Mouse (Mus musculus): ENCODE data around the gene Zbtb12.
"Not testable (repeated sequence)": the region's sequence is repeated elsewhere in the genome, so short reads cannot be mapped to it uniquely, and the experiment has no call there.

Gene Zbtb12

DNA sequence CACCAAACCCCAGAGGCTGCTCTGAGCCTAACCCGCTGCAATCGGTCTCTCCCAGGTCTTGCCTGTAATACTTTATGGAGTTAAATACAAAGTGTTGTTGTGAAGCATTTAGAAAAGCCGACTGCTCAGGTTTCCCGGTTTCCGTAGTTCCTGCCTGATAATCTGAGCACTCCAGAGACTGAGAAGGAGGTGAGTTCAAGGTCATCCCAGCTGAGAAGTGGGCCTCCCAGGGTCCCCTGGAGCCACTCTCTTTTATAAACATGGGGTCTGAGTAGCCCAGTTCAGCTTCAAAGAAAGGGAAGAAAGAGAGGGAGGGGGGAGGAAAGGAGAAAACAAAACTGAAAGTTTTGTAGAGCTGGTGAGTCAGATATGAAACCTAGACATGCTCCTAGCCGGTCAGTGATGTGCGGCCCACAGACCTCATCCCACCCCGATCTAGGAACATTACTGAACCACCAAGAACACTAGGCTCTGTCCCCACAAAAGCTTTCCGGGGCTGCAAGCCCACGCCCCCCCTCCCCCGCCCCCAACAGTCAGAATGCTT is at the start of gene Zbtb12:
Gene Zbtb12, plus strand, starts transcription at position 148 of the 544 bp plus-strand sequence.
- H3K4me3 ChIP-seq (replicated peaks; ENCODE audit: low read length), result peak within 1 kb of the TSS; percentile 57
- no peaks in the 10 kb centered on the region for H3K36me3 ChIP-seq (ENCODE audit: insufficient read depth, low read length)
- H3K27me3 ChIP-seq (ENCODE audit: insufficient read depth, low read length), result peaks cover 6% of the 10 kb centered on the region
- H3K4me1 ChIP-seq (replicated peaks; ENCODE audit: low read depth, low read length), result peaks cover 46% of the 10 kb centered on the region
- TF ChIP-seq NANOG (IDR thresholded peaks at IDR 0.05; ENCODE audit: borderline replicate concordance, low read length) (no peak), POU5F1 (IDR thresholded peaks at IDR 0.05; ENCODE audit: borderline replicate concordance, low read length) (no peak), CTCF (conservative IDR thresholded peaks at IDR 0.05; ENCODE audit: low read length) (no peak)
- no peaks in the 10 kb centered on the region for H3K9me3 ChIP-seq (ENCODE audit: low read length)

- Histone ChIP-seq H3K36me3 (ENCODE audit: insufficient read depth, low read length) (peaks cover 84% of the 10 kb centered on the region), H3K9me3 (ENCODE audit: low read length) (peaks cover 17% of the 10 kb centered on the region)
- H3K27me3 ChIP-seq (ENCODE audit: insufficient read depth, low read length); H3K4me1 ChIP-seq (replicated peaks; ENCODE audit: low read depth, low read length); H3K4me3 ChIP-seq (replicated peaks; ENCODE audit: low read length): not testable (repeated sequence)
Observed at GRCm38 (mm10) chr17:34830776-34831175, 48.5 kb upstream of the Zbtb12 start.

DNA sequence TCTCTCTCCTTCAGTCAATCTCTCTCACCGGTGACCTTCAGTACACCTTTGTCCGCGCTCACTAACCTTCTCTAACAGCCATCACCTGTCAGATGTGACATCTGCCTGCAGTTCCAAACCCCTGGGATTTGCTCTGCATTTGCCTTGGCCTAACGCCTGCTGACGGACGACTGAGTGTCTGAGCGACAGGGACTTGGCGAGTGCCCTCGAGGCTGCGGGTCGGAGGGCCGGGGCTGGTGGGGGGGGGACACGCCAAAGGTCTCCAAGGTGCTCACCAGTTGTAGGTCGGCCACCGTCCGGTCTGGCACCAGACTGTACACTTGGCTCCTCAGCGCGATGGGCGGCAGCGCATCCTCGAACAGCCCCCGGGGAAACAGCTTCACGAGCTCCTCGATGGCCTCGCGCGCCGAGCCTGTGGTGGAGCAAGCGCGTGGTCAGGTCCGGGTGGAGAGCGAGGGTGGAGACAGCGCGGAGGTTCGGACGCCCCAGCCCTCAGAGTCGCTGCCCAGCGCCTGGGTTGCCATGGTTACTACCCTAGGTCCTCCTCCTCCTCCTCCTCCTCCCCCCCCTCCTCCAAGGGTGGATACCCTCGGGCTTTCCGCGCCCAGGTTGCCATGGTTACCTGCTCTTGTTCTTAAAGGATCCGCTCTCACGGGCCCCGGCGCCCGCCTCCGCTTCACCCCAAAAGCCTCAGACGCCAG is 43.0 kb upstream of the Zbtb12 start:
- Histone ChIP-seq H3K9me3 (ENCODE audit: low read length) (peaks cover 3% of the 10 kb centered on the region), H3K4me3 (replicated peaks; ENCODE audit: low read length) (peak overlapping the region; percentile 94), H3K27me3 (ENCODE audit: insufficient read depth, low read length) (no peaks in the 10 kb centered on the region), H3K36me3 (ENCODE audit: insufficient read depth, low read length) (peaks cover 68% of the 10 kb centered on the region), H3K4me1 (replicated peaks; ENCODE audit: low read depth, low read length) (peaks cover 45% of the 10 kb centered on the region)
- no peak for TF ChIP-seq NANOG (IDR thresholded peaks at IDR 0.05; ENCODE audit: borderline replicate concordance, low read length)
- no peak for TF ChIP-seq POU5F1 (IDR thresholded peaks at IDR 0.05; ENCODE audit: borderline replicate concordance, low read length)
- no peak for TF ChIP-seq CTCF (conservative IDR thresholded peaks at IDR 0.05; ENCODE audit: low read length)

DNA sequence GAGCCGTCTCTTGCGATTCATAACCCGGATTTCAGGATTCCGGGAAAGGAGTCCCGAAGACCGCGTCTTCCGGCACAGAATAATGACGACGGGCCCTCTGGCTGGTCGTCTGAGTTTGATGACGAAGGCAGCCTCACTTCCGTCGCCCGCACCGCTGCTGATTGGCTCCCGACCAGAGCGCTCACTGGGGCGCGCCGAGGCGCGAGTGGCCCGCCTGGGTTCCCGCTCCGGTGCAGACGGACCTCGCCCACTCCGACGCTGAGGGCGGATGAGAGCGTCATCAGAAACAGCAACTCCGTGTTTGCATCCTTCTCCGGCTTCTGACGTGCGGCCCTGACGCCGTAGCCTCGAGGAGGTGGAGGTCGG is 42.4 kb upstream of the Zbtb12 start, which contains the start of the genes Stk19 and Dxo:
Gene Stk19, minus strand, starts transcription at position 90 of the 366 bp plus-strand sequence.
Gene Dxo, plus strand, starts transcription at position 164 of the 366 bp plus-strand sequence.
- no peak for TF ChIP-seq CTCF (conservative IDR thresholded peaks at IDR 0.05; ENCODE audit: low read length)
- TF ChIP-seq NANOG (IDR thresholded peaks at IDR 0.05; ENCODE audit: borderline replicate concordance, low read length), result no peak
- no peak for TF ChIP-seq POU5F1 (IDR thresholded peaks at IDR 0.05; ENCODE audit: borderline replicate concordance, low read length)
- Histone ChIP-seq H3K4me3 (replicated peaks; ENCODE audit: low read length) (peak within 1 kb of the TSS; percentile 94), H3K4me1 (replicated peaks; ENCODE audit: low read depth, low read length) (peaks cover 45% of the 10 kb centered on the region), H3K36me3 (ENCODE audit: insufficient read depth, low read length) (peaks cover 69% of the 10 kb centered on the region), H3K9me3 (ENCODE audit: low read length) (no peaks in the 10 kb centered on the region), H3K27me3 (ENCODE audit: insufficient read depth, low read length) (no peaks in the 10 kb centered on the region)

- Histone ChIP-seq H3K9me3 (ENCODE audit: low read length) (no peaks in the 10 kb centered on the region), H3K4me1 (replicated peaks; ENCODE audit: low read depth, low read length) (peaks cover 45% of the 10 kb centered on the region), H3K4me3 (replicated peaks; ENCODE audit: low read length) (peak overlapping the region; percentile 94), H3K27me3 (ENCODE audit: insufficient read depth, low read length) (no peaks in the 10 kb centered on the region), H3K36me3 (ENCODE audit: insufficient read depth, low read length) (peaks cover 69% of the 10 kb centered on the region)
- TF ChIP-seq NANOG (IDR thresholded peaks at IDR 0.05; ENCODE audit: borderline replicate concordance, low read length), result no peak
- no peak for TF ChIP-seq POU5F1 (IDR thresholded peaks at IDR 0.05; ENCODE audit: borderline replicate concordance, low read length)
- no peak for TF ChIP-seq CTCF (conservative IDR thresholded peaks at IDR 0.05; ENCODE audit: low read length)
Observed at GRCm38 (mm10) chr17:34837464-34838324, 41.6 kb upstream of the Zbtb12 start.

- no peaks in the 10 kb centered on the region for H3K9me3 ChIP-seq (ENCODE audit: low read length)
- no peaks in the 10 kb centered on the region for H3K27me3 ChIP-seq (ENCODE audit: insufficient read depth, low read length)
- no peak for TF ChIP-seq NANOG (IDR thresholded peaks at IDR 0.05; ENCODE audit: borderline replicate concordance, low read length)
- TF ChIP-seq POU5F1 (IDR thresholded peaks at IDR 0.05; ENCODE audit: borderline replicate concordance, low read length), result no peak
- TF ChIP-seq CTCF (conservative IDR thresholded peaks at IDR 0.05; ENCODE audit: low read length), result no peak
- peak overlapping the region; percentile 41 for H3K4me3 ChIP-seq (replicated peaks; ENCODE audit: low read length)
- H3K4me1 ChIP-seq (replicated peaks; ENCODE audit: low read depth, low read length), result peaks cover 45% of the 10 kb centered on the region
- H3K36me3 ChIP-seq (ENCODE audit: insufficient read depth, low read length), result peaks cover 70% of the 10 kb centered on the region
Observed at GRCm38 (mm10) chr17:34838785-34839184, 40.5 kb upstream of the Zbtb12 start.

- peaks cover 41% of the 10 kb centered on the region for H3K4me1 ChIP-seq (replicated peaks; ENCODE audit: low read depth, low read length)
- no peak overlapping the region for H3K4me3 ChIP-seq (replicated peaks; ENCODE audit: low read length)
- no peaks in the 10 kb centered on the region for H3K9me3 ChIP-seq (ENCODE audit: low read length)
- no peak for TF ChIP-seq CTCF (conservative IDR thresholded peaks at IDR 0.05; ENCODE audit: low read length)
- no peak for TF ChIP-seq NANOG (IDR thresholded peaks at IDR 0.05; ENCODE audit: borderline replicate concordance, low read length)
- TF ChIP-seq POU5F1 (IDR thresholded peaks at IDR 0.05; ENCODE audit: borderline replicate concordance, low read length), result no peak
- H3K36me3 ChIP-seq (ENCODE audit: insufficient read depth, low read length), result peaks cover 80% of the 10 kb centered on the region
- H3K27me3 ChIP-seq (ENCODE audit: insufficient read depth, low read length), result no peaks in the 10 kb centered on the region
Observed at GRCm38 (mm10) chr17:34840736-34841307, 38.5 kb upstream of the Zbtb12 start.

GRCm38 (mm10) chr17:34844884-34845283 is 34.4 kb upstream of the Zbtb12 start:
- no peak for TF ChIP-seq NANOG (IDR thresholded peaks at IDR 0.05; ENCODE audit: borderline replicate concordance, low read length)
- no peak for TF ChIP-seq POU5F1 (IDR thresholded peaks at IDR 0.05; ENCODE audit: borderline replicate concordance, low read length)
- TF ChIP-seq CTCF (conservative IDR thresholded peaks at IDR 0.05; ENCODE audit: low read length), result no peak
- no peak overlapping the region for H3K4me3 ChIP-seq (replicated peaks; ENCODE audit: low read length)

More at GRCm38 (mm10) chr17:34844884-34845283, 34.4 kb upstream of the Zbtb12 start:
- H3K27me3 ChIP-seq (ENCODE audit: insufficient read depth, low read length), result no peaks in the 10 kb centered on the region
- no peaks in the 10 kb centered on the region for H3K9me3 ChIP-seq (ENCODE audit: low read length)
- peaks cover 86% of the 10 kb centered on the region for H3K36me3 ChIP-seq (ENCODE audit: insufficient read depth, low read length)
- peaks cover 20% of the 10 kb centered on the region for H3K4me1 ChIP-seq (replicated peaks; ENCODE audit: low read depth, low read length)
